Comparison of ENCODE assay signal across 23 mouse cellular contexts in the genomic region with DNA sequence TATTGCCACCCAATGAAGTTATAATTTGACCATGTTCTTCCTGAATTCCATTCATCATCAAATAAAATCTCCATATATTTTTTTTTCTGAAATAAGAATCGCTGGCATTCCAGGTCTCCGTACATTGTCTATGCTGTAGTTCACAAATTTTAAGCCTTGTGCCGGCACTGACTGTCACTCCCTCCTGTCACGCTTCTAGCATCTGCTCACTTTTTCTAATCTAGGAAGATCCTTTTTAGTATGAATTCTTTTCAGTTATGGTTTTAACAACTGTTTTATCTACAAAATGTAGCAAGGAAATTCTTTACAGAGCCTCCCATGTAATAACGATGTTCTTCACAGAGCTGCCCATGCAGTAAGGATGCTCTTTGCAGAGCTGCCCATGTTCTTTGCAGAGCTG.
"Had no signal": no experiment of that assay in that cellular context is flagged by ENCODE, and none has a peak within 500 bp of the region (broad histone marks: within the 10 kb centered on the region; RNA-seq: fewer than 3 reads in every experiment).

No protein-coding gene starts in this region.

- H3K4me3 ChIP-seq: intestine, embryonic 15.5 days; kidney, embryonic 15.5 days; limb, embryonic 10.5 days; limb, embryonic 13.5 days; liver, embryonic 12.5 days; liver, embryonic 15.5 days; lung, embryonic 15.5 days; megakaryocyte, embryonic 14.5 days; midbrain, embryonic 10.5 days; midbrain, embryonic 13.5 days; stomach, embryonic 15.5 days had no signal

- H3K27ac ChIP-seq: intestine, embryonic 15.5 days; kidney, embryonic 15.5 days; limb, embryonic 10.5 days; limb, embryonic 13.5 days; liver, embryonic 12.5 days; liver, embryonic 15.5 days; lung, embryonic 15.5 days; midbrain, embryonic 10.5 days; midbrain, embryonic 13.5 days; stomach, embryonic 15.5 days had no signal

- H3K4me1 ChIP-seq: intestine, embryonic 15.5 days; kidney, embryonic 15.5 days; limb, embryonic 10.5 days; limb, embryonic 13.5 days; liver, embryonic 12.5 days; liver, embryonic 15.5 days; lung, embryonic 15.5 days; midbrain, embryonic 10.5 days; midbrain, embryonic 13.5 days; stomach, embryonic 15.5 days had no signal

- H3K27me3 ChIP-seq: intestine, embryonic 15.5 days; kidney, embryonic 15.5 days; limb, embryonic 13.5 days; liver, embryonic 12.5 days; liver, embryonic 15.5 days; lung, embryonic 15.5 days; midbrain, embryonic 13.5 days; stomach, embryonic 15.5 days had no signal

- H3K4me2 ChIP-seq: intestine, embryonic 15.5 days; kidney, embryonic 15.5 days; limb, embryonic 13.5 days; liver, embryonic 12.5 days; liver, embryonic 15.5 days; lung, embryonic 15.5 days; midbrain, embryonic 13.5 days; stomach, embryonic 15.5 days had no signal

- H3K9ac ChIP-seq: intestine, embryonic 15.5 days; kidney, embryonic 15.5 days; limb, embryonic 13.5 days; liver, embryonic 12.5 days; liver, embryonic 15.5 days; lung, embryonic 15.5 days; midbrain, embryonic 13.5 days; stomach, embryonic 15.5 days had no signal

- ATAC-seq: intestine, embryonic 15.5 days; liver, embryonic 12.5 days; midbrain, embryonic 13.5 days; midbrain, embryonic 16.5 days had no signal

- H3K9me3 ChIP-seq: intestine, embryonic 15.5 days; kidney, embryonic 15.5 days; limb, embryonic 10.5 days; limb, embryonic 13.5 days; liver, embryonic 12.5 days; liver, embryonic 15.5 days; lung, embryonic 15.5 days; megakaryocyte, embryonic 14.5 days; midbrain, embryonic 10.5 days; midbrain, embryonic 13.5 days; stomach, embryonic 15.5 days had no signal

- H3K36me3 ChIP-seq: intestine, embryonic 15.5 days; kidney, embryonic 15.5 days; limb, embryonic 10.5 days; limb, embryonic 13.5 days; liver, embryonic 12.5 days; liver, embryonic 15.5 days; lung, embryonic 15.5 days; midbrain, embryonic 10.5 days; midbrain, embryonic 13.5 days; stomach, embryonic 15.5 days had no signal

- DNase-seq: kidney, adult 11 months; kidney, adult 8-10 months; kidney, postnatal 10 days; kidney, postnatal 36 days; liver; lung, adult 18-20 months; lung, postnatal 10 days; lung, postnatal 36 days; spleen, adult 18-20 months; thymus, adult 18-20 months; thymus, postnatal 36 days had no signal
